Mouse (Mus musculus) bone marrow macrophage, adult 2 months (primary cell): ENCODE results near the gene P4ha1. TPM values are rescaled to one million over a fixed set of nuclear protein-coding genes. Genes with fewer than 3 reads are reported as not detected.
"Not testable (repeated sequence)": the region's sequence is repeated elsewhere in the genome, so short reads cannot be mapped to it uniquely, and the experiment has no call there.

Experiments
- H3K27ac ChIP-seq: 2 replicates; pipeline ENCODE4 v1.5.1; 2012; ENCODE audit warnings: low read depth, low read length; ENCODE audit not compliant: insufficient read depth
- H3K4me1 ChIP-seq: 2 replicates; pipeline ENCODE4 v1.6.1; 2012; ENCODE audit warnings: low read length; ENCODE audit not compliant: control insufficient read depth, insufficient read depth
- H3K4me3 ChIP-seq: 2 replicates; pipeline ENCODE4 v1.5.1; 2012; ENCODE audit warnings: mild to moderate bottlenecking, low read length, moderate library complexity; ENCODE audit not compliant: insufficient read depth
- CTCF ChIP-seq: IDR thresholded peaks from 2 replicates; pipeline ENCODE4 v1.5.1; 2012; ENCODE audit warnings: low read depth, mild to moderate bottlenecking, low read length, moderate library complexity
- POLR2A ChIP-seq: IDR thresholded peaks from 2 replicates; pipeline ENCODE4 v1.6.1; 2012; ENCODE audit warnings: mild to moderate bottlenecking, low read depth, low read length, borderline replicate concordance
- polyA plus RNA-seq: library from polyadenylated mRNA; stranded (reverse); fragments of >200 nt; gene quantifications from 2 replicates; pipeline ENCODE4 v1.2.4, GENCODE M21; 2012; ENCODE audit not compliant: missing spikeins, insufficient read depth, insufficient read length

The P4ha1 gene
- polyA plus RNA-seq, 1 experiment: 59.2 TPM

DNA sequence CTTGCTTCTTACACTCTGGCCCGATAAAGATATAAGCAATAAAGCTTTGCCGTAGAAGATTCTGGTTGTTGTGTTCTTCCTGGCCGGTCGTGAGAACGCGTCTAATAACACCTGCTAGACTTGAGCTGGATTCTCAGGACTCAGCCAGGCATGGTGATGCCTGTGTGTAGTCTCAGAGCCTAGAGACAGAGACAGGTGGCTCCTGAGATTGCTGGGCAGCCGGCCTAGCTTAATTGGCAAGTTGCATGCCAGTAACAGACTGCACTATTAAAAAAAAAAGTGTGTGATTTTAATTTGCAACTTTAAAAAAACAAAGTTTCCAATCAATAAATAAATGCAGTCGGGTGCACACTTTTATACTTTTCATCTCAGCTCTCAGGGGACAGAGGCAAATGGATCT lies 63.9 kb downstream of the P4ha1 start:
- TF ChIP-seq CTCF: no peak
- TF ChIP-seq POLR2A: no peak
- Histone ChIP-seq H3K4me1 (peaks cover 4% of the 10 kb centered on the region), H3K4me3 (no peak overlapping the region), H3K27ac (no peak overlapping the region)

DNA sequence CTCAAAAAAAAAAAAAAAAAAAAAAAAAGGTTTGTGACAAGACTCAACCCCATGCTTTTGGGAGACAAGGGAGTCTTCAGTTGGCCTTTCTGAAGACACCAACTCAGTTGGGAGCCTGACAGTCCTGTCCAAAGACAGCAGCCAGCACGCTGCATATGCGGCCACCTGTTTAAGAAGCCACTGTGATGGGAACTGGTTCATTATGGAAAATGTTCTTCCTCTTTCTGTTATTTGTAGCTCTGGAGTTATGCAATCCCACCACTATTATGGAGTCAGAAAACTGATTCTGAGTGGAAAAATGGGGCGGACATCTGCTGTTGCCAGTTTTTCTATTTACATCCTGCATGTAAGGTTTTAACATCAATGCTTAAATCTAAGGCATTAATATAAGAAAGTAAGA lies 66.6 kb downstream of the P4ha1 start:
- TF ChIP-seq POLR2A: no peak
- TF ChIP-seq CTCF: no peak

DNA sequence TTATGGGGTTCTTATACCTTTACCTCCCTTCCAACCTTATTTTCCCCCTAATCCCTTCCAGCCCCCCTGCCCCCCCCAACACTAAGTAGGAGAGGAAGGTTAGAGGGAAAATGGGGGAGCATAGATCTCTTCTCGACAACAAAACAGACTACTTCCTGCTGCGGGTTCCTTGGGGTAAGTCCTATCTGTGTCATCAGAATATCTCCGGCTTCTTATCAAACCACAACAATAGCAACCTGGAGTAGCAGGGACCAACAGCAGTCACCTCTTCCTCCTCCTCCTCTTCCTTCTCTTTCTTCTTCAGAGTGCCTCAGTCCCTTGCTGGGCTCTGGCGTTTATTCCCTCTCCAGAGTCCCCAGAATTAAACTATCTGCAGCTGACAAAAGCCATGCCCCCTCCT lies 68.8 kb downstream of the P4ha1 start:
- no peak overlapping the region for H3K27ac ChIP-seq
- TF ChIP-seq CTCF (no peak), POLR2A (no peak)
- peaks cover 4% of the 10 kb centered on the region for H3K4me1 ChIP-seq
- no peak overlapping the region for H3K4me3 ChIP-seq

More for the DNA sequence above, 66.6 kb downstream of the P4ha1 start:
- Histone ChIP-seq H3K4me3 (no peak overlapping the region), H3K27ac (no peak overlapping the region), H3K4me1 (peaks cover 4% of the 10 kb centered on the region)

DNA sequence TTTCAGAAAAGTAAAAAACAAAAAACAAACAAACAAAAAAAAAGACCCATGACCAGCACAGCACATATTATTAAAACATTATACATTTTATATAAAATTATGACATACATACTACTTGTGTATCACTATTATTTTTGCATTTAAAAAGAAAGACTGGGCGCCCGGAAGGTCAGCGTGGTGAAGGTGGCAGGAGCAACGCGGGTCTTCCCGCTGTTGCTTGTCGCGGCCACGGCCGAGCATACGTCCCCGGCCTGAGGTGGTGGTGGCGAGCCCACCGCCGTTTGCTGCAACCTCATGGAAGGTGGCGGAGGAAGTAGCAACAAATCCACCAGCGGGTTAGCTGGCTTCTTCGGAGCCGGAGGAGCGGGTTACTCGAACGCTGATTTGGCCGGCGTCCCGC lies 72.4 kb downstream of the P4ha1 start, which contains the start of gene Gm10273:
Gene Gm10273, plus strand, starts transcription at position 172 of the 400 bp plus-strand sequence.
- H3K4me1 ChIP-seq, H3K4me3 ChIP-seq, H3K27ac ChIP-seq: not testable (repeated sequence)

GRCm38 (mm10) chr10:59402899-59403792 lies 80.0 kb downstream of the P4ha1 start, which contains the start of gene Pla2g12b:
Gene Pla2g12b (plus strand): TSS chr10:59403660.
- Histone ChIP-seq H3K27ac (no peak within 1 kb of the TSS), H3K4me3 (no peak within 1 kb of the TSS), H3K4me1 (no peaks in the 10 kb centered on the region)
- TF ChIP-seq POLR2A: no peak
- TF ChIP-seq CTCF: no peak

- no peak overlapping the region for H3K4me3 ChIP-seq
- no peak overlapping the region for H3K27ac ChIP-seq
- no peak for TF ChIP-seq CTCF
- TF ChIP-seq POLR2A: no peak
- H3K4me1 ChIP-seq: no peaks in the 10 kb centered on the region
Measured at GRCm38 (mm10) chr10:59403793-59404149, 80.7 kb downstream of the P4ha1 start.

GRCm38 (mm10) chr10:59408499-59408898 lies 85.4 kb downstream of the P4ha1 start:
- TF ChIP-seq CTCF (no peak), POLR2A (no peak)
- no peak overlapping the region for H3K4me3 ChIP-seq
- H3K27ac ChIP-seq: no peak overlapping the region
- H3K4me1 ChIP-seq: no peaks in the 10 kb centered on the region

GRCm38 (mm10) chr10:59410264-59410663 lies 87.2 kb downstream of the P4ha1 start:
- TF ChIP-seq CTCF (no peak), POLR2A (no peak)
- no peak overlapping the region for H3K27ac ChIP-seq
- no peaks in the 10 kb centered on the region for H3K4me1 ChIP-seq
- H3K4me3 ChIP-seq: no peak overlapping the region

GRCm38 (mm10) chr10:59413711-59414110 lies 90.6 kb downstream of the P4ha1 start:
- H3K4me1 ChIP-seq: no peaks in the 10 kb centered on the region
- TF ChIP-seq CTCF (no peak), POLR2A (no peak)
- H3K27ac ChIP-seq: no peak overlapping the region
- H3K4me3 ChIP-seq: no peak overlapping the region

- Histone ChIP-seq H3K4me3 (no peak overlapping the region), H3K27ac (no peak overlapping the region), H3K4me1 (no peaks in the 10 kb centered on the region)
- TF ChIP-seq CTCF (no peak), POLR2A (no peak)
Measured at GRCm38 (mm10) chr10:59416623-59417022, 93.5 kb downstream of the P4ha1 start.
